Mouse (Mus musculus) liver, embryonic 14.5 days (tissue): ENCODE measurements around the gene Crybb2.

Experiments
- CTCF ChIP-seq: IDR thresholded peaks from 2 replicates; pipeline ENCODE4 v1.5.1; 2016; ENCODE audit warnings: antibody characterized with exemption, low read depth, control low read depth
- EP300 ChIP-seq: IDR thresholded peaks from 2 replicates; pipeline ENCODE4 v1.6.1; 2016; ENCODE audit warnings: antibody characterized with exemption, low read depth

DNA sequence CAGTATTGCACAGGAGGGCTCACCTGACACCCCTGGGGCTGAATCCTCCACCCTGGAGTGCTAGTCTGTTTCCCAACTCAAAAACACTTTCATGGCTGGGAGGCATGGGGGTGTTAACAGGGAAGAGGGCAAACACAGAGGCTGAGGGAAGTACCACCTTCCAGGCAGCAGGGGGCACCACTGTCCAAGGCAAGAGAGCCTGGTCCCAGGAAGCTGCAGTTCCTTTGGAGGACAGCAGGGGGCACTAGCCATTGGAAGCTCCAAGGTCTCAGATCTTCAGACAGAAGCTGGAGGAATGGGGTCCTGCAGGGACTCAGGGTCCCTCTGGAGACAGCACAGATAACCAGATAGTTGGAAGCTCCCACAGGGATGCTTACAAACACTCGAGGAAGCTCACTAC lies 29.6 kb upstream of the Crybb2 start:
- TF ChIP-seq CTCF (peak; percentile 100), EP300 (no peak)
